Mouse (Mus musculus): Measurements from ENCODE around the gene Osbpl3. TPM values are rescaled to one million over a fixed set of nuclear protein-coding genes. Genes with fewer than 3 reads are reported as not detected.

Osbpl3 gene
- total and polyA plus RNA-seq, 2 experiments: 0.15 to 0.83 TPM

DNA sequence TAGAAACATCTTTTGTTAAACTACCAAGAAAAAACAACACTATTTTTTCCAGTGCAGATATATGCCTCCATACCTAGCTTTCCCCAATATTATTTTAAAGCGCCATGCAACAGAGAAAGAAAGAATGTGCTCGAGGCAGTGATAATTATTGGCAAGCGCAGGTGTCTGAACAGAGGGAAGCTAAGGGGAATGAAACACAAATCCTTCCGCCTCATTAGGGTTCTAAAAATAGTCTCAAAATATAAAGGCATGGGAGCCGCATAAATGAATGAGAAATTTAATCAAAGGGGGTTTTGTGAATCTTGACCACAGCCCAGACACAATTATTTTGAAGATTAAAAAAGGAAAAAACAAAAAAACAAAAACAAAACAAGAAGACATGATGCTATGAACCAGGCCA lies 23.5 kb downstream of the Osbpl3 start:
- WGBS: 91% methylated on average over 5 of the region's 5 CpGs

DNA sequence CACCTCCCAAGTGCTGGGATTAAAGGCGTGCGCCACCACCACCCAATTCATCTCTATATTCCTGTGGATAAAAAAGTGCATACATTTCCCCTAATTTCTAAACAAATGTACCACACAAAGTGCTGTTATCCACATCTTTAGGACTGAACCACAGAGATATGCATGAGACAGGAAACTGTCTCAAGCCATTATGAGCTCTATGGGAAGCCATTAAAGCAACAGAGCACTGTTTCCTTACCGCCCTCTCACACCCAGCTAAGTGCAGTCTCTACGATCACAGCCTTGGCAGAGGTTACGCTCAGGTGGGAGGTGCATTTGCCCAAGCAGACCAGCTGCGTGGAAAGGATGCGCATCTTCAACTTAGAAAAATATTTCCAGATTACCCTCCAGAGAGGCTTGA lies 26.7 kb downstream of the Osbpl3 start:
- Histone ChIP-seq H3K4me1 (ENCODE audit: control insufficient read depth, insufficient read depth, low read length) (no peaks in the 10 kb centered on the region), H3K9ac (ENCODE audit: low read depth, low read length) (no peak overlapping the region), H3K79me2 (ENCODE audit: control insufficient read depth, insufficient read depth, low read length) (no peaks in the 10 kb centered on the region), H3K27ac (replicated peaks; ENCODE audit: insufficient read depth, low read depth, low read length) (no peak overlapping the region), H3K27me3 (ENCODE audit: control insufficient read depth, insufficient read depth, low read length) (no peaks in the 10 kb centered on the region), H3K36me3 (ENCODE audit: control insufficient read depth, insufficient read depth, low read length) (no peaks in the 10 kb centered on the region), H3K4me3 (ENCODE audit: insufficient read depth, low read depth, low read length) (no peak overlapping the region)
- DNase-seq (ENCODE audit: extremely low read depth, low read depth, low spot score): no peak
- TF ChIP-seq POLR2A (IDR thresholded peaks at IDR 0.05; ENCODE audit: extremely low read depth, insufficient read depth, low read length): no peak
- TF ChIP-seq CTCF (IDR thresholded peaks at IDR 0.05; ENCODE audit: low read depth, low read length): no peak
- WGBS: 89% methylated on average over 7 of the region's 7 CpGs

More for the DNA sequence above, 23.5 kb downstream of the Osbpl3 start:
- DNase-seq (ENCODE audit: extremely low read depth, low read depth, low spot score): no peak
- no peaks in the 10 kb centered on the region for H3K27me3 ChIP-seq (ENCODE audit: control insufficient read depth, insufficient read depth, low read length)
- H3K36me3 ChIP-seq (ENCODE audit: control insufficient read depth, insufficient read depth, low read length): no peaks in the 10 kb centered on the region
- H3K27ac ChIP-seq (replicated peaks; ENCODE audit: insufficient read depth, low read depth, low read length): no peak overlapping the region
- H3K79me2 ChIP-seq (ENCODE audit: control insufficient read depth, insufficient read depth, low read length): no peaks in the 10 kb centered on the region
- TF ChIP-seq POLR2A (IDR thresholded peaks at IDR 0.05; ENCODE audit: extremely low read depth, insufficient read depth, low read length) (no peak), CTCF (IDR thresholded peaks at IDR 0.05; ENCODE audit: low read depth, low read length) (no peak)
- no peaks in the 10 kb centered on the region for H3K4me1 ChIP-seq (ENCODE audit: control insufficient read depth, insufficient read depth, low read length)
- no peak overlapping the region for H3K4me3 ChIP-seq (ENCODE audit: insufficient read depth, low read depth, low read length)
- H3K9ac ChIP-seq (ENCODE audit: low read depth, low read length): no peak overlapping the region

DNA sequence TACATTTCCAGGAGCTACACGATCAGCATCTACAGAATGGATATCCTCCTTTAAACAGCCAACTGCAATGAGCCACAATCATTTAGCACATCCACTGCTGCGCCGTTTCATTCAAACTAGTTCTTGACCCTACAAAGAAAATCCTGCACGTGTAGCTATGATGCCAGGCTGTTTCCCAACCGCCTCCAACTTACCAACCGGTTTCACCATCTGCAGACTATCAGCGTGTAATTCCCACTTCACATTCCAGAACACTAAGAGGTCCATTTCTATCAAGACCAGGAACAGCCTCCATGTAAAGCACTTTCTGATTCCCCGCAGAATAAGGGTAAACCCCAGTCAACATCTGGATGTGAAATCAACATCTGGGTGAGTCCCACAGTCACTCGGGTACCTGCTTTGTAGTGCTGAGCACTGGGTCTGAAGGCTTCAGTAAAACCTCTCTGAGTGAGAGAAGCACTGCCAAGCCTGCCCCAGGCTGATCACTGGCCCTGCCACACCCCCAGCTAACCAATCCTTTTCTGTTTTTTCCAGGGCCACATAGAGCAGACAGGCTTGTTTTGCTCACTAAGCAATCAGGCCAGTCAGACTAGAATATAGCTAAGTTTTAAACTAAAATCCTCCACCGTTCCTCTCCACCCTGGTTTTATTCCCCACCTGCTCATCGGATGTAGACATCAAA lies 28.8 kb downstream of the Osbpl3 start:
- no peak for DNase-seq (ENCODE audit: extremely low read depth, low read depth, low spot score)
- H3K4me1 ChIP-seq (ENCODE audit: control insufficient read depth, insufficient read depth, low read length): no peaks in the 10 kb centered on the region
- no peak overlapping the region for H3K4me3 ChIP-seq (ENCODE audit: insufficient read depth, low read depth, low read length)
- no peaks in the 10 kb centered on the region for H3K27me3 ChIP-seq (ENCODE audit: control insufficient read depth, insufficient read depth, low read length)
- no peaks in the 10 kb centered on the region for H3K79me2 ChIP-seq (ENCODE audit: control insufficient read depth, insufficient read depth, low read length)
- H3K36me3 ChIP-seq (ENCODE audit: control insufficient read depth, insufficient read depth, low read length): no peaks in the 10 kb centered on the region
- H3K9ac ChIP-seq (ENCODE audit: low read depth, low read length): no peak overlapping the region
- TF ChIP-seq CTCF (IDR thresholded peaks at IDR 0.05; ENCODE audit: low read depth, low read length): no peak
- TF ChIP-seq POLR2A (IDR thresholded peaks at IDR 0.05; ENCODE audit: extremely low read depth, insufficient read depth, low read length): no peak
- 90% methylated on average over 11 of the region's 11 CpGs for WGBS
- H3K27ac ChIP-seq (replicated peaks; ENCODE audit: insufficient read depth, low read depth, low read length): no peak overlapping the region

DNA sequence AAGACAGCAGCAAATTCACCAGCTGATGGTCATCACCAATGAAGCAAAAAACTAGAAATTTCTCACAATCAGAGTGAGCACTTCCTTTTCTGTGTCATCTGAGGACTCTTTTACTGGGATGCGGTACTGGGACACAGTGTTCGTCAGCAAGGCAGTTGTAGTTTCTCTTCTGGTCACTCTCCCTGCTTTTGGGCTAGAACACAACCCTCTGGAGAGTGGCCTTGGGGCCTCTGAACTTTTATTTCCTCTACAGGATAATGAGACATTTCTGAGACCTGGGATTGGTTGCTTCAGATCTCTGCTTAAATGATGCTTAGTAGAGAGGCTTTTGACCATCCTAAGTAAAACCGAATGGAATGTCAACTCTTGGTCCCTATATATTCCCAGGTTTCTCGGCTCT lies 29.4 kb downstream of the Osbpl3 start:
- H3K79me2 ChIP-seq (ENCODE audit: control insufficient read depth, insufficient read depth, low read length): no peaks in the 10 kb centered on the region
- no peak for DNase-seq (ENCODE audit: extremely low read depth, low read depth, low spot score)
- H3K27ac ChIP-seq (replicated peaks; ENCODE audit: insufficient read depth, low read depth, low read length): no peak overlapping the region
- TF ChIP-seq POLR2A (IDR thresholded peaks at IDR 0.05; ENCODE audit: extremely low read depth, insufficient read depth, low read length) (no peak), CTCF (IDR thresholded peaks at IDR 0.05; ENCODE audit: low read depth, low read length) (no peak)
- H3K27me3 ChIP-seq (ENCODE audit: control insufficient read depth, insufficient read depth, low read length): no peaks in the 10 kb centered on the region
- no peak overlapping the region for H3K4me3 ChIP-seq (ENCODE audit: insufficient read depth, low read depth, low read length)
- H3K9ac ChIP-seq (ENCODE audit: low read depth, low read length): no peak overlapping the region
- no peaks in the 10 kb centered on the region for H3K4me1 ChIP-seq (ENCODE audit: control insufficient read depth, insufficient read depth, low read length)
- WGBS: 89% methylated on average over 4 of the region's 4 CpGs
- H3K36me3 ChIP-seq (ENCODE audit: control insufficient read depth, insufficient read depth, low read length): no peaks in the 10 kb centered on the region

DNA sequence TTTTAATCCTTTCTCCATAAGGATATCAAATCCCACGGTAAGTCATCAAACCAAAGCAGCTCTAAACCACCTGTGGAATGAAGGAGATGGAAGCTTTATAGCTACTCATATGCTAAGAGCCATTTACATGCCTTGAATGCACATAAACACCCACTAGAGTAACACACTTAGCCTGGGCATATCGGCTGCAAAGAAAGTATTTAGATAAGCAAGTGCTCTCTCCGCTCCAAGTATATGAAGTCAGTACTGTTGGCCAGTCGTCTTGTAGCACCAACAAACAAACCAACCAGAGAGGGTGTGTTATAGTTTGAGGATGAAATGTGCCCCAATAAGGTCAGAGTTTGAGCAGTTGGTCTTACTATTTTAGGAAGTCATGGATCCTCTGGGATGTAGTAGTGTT lies 31.7 kb downstream of the Osbpl3 start:
- no peaks in the 10 kb centered on the region for H3K79me2 ChIP-seq (ENCODE audit: control insufficient read depth, insufficient read depth, low read length)
- H3K36me3 ChIP-seq (ENCODE audit: control insufficient read depth, insufficient read depth, low read length): no peaks in the 10 kb centered on the region
- H3K27ac ChIP-seq (replicated peaks; ENCODE audit: insufficient read depth, low read depth, low read length): no peak overlapping the region
- TF ChIP-seq CTCF (IDR thresholded peaks at IDR 0.05; ENCODE audit: low read depth, low read length): no peak
- no peak for TF ChIP-seq POLR2A (IDR thresholded peaks at IDR 0.05; ENCODE audit: extremely low read depth, insufficient read depth, low read length)
- no peak for DNase-seq (ENCODE audit: extremely low read depth, low read depth, low spot score)
- no peak overlapping the region for H3K9ac ChIP-seq (ENCODE audit: low read depth, low read length)
- H3K4me3 ChIP-seq (ENCODE audit: insufficient read depth, low read depth, low read length): no peak overlapping the region
- H3K4me1 ChIP-seq (ENCODE audit: control insufficient read depth, insufficient read depth, low read length): no peaks in the 10 kb centered on the region
- H3K27me3 ChIP-seq (ENCODE audit: control insufficient read depth, insufficient read depth, low read length): no peaks in the 10 kb centered on the region
- 86% methylated on average over 4 of the region's 4 CpGs for WGBS

DNA sequence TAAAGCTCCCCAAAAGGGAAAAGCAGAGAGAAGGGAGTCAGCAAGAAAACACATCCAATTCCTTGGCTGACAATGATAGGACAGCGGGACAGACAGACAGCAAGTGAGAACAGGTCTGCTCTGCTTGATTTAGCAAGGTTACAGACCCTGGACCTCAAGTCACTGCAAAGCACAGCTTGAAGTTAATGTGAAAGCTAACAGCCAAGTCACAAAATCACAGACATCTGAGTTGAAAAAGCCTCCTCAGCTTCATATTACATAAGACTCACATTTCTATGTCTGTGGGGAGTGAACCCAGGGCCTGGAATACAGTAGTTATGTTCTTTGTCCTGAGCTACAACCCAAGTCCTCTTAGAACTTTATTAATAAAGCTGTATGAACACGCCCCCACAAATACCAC lies 35.6 kb downstream of the Osbpl3 start:
- Histone ChIP-seq H3K36me3 (ENCODE audit: control insufficient read depth, insufficient read depth, low read length) (no peaks in the 10 kb centered on the region), H3K4me1 (ENCODE audit: control insufficient read depth, insufficient read depth, low read length) (no peaks in the 10 kb centered on the region), H3K4me3 (ENCODE audit: insufficient read depth, low read depth, low read length) (no peak overlapping the region), H3K27me3 (ENCODE audit: control insufficient read depth, insufficient read depth, low read length) (no peaks in the 10 kb centered on the region), H3K79me2 (ENCODE audit: control insufficient read depth, insufficient read depth, low read length) (no peaks in the 10 kb centered on the region), H3K27ac (replicated peaks; ENCODE audit: insufficient read depth, low read depth, low read length) (no peak overlapping the region), H3K9ac (ENCODE audit: low read depth, low read length) (no peak overlapping the region)
- WGBS: 94% methylated on average over 2 of the region's 2 CpGs
- no peak for TF ChIP-seq CTCF (IDR thresholded peaks at IDR 0.05; ENCODE audit: low read depth, low read length)
- DNase-seq (ENCODE audit: extremely low read depth, low read depth, low spot score): no peak
